Mouse (Mus musculus) megakaryocyte, embryonic 14.5 days (primary cell): ENCODE measurements at regions not wholly inside any gene's neighbourhood (a gene's known extent, or its start where the extent isn't known, plus 50 kb on each side); places are given as distances from the start of the nearest gene placed in this dataset.

ENCODE experiments used
- H3K27me3 ChIP-seq: replicated peaks from 2 replicates; pipeline ENCODE3; 2012; ENCODE audit warnings: inconsistent platforms
- H3K36me3 ChIP-seq: replicated peaks from 2 replicates; pipeline ENCODE3; 2012; ENCODE audit warnings: low read length, inconsistent platforms, mixed read lengths
- H3K4me1 ChIP-seq: 2 replicates; pipeline ENCODE4 v1.6.1; 2012; ENCODE audit warnings: inconsistent platforms
- H3K4me3 ChIP-seq: replicated peaks from 2 replicates; pipeline ENCODE3; 2012; ENCODE audit warnings: moderate library complexity, mild to moderate bottlenecking, inconsistent platforms
- H3K9me3 ChIP-seq: 2 replicates; pipeline ENCODE4 v1.6.1; 2012; ENCODE audit warnings: inconsistent platforms
- FLI1 ChIP-seq: IDR thresholded peaks from 2 replicates; pipeline ENCODE4 v1.6.1; 2012; ENCODE audit warnings: low read length, inconsistent platforms, mixed read lengths
- GATA1 ChIP-seq: IDR thresholded peaks from 3 replicates; pipeline ENCODE4 v1.6.1; 2012; ENCODE audit warnings: mixed read lengths, low read length, inconsistent platforms, borderline replicate concordance

DNA sequence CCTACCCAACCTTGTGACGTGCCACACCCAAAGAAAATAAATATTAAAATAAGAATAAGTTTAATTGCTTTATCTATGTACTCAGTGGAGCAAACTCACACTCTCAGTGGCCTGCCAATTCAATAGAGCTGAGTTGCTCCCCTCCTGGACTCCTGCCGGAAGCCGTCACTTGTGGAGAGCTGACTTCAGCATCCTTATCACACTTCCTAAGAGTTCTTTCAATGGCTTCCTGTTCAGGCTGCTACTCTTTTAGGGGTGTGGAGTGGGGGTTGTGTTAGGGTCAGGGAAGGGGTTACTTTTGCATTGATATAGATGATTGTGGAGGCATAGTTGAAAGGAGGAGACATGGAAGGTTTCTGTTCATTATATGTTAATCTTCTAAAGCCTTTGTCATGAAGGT lies 147.7 kb downstream of the Dusp6 start:
- no peak for TF ChIP-seq FLI1
- TF ChIP-seq GATA1, result no peak
- Histone ChIP-seq H3K9me3 (peaks cover 7% of the 10 kb centered on the region; the same call in 1 of the 2 replicates), H3K4me3 (no peak overlapping the region), H3K4me1 (peaks cover 37% of the 10 kb centered on the region), H3K36me3 (no peaks in the 10 kb centered on the region), H3K27me3 (no peaks in the 10 kb centered on the region)

DNA sequence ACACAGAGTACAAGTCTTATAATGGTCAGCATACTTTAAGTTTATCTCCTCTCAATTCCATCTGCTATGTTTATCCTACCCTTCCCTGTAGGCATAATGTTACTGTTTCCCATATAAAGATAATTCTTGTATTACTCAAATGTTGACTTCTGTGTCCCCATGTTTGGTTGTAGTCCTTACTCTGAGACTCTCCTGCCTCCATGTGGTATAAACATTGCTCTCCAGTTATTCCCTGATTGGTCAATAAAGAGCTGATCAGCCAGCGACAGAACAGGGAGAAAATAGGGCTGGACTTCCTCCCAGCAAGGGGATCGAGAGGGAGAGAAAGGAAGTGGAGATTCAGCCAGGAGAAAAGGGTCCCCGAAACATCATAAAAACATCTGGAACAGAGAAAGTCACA lies 150.4 kb downstream of the Dusp6 start:
- H3K4me3 ChIP-seq, result no peak overlapping the region
- H3K36me3 ChIP-seq, result no peaks in the 10 kb centered on the region
- no peaks in the 10 kb centered on the region for H3K27me3 ChIP-seq
- no peak for TF ChIP-seq GATA1
- no peak for TF ChIP-seq FLI1
- H3K9me3 ChIP-seq, result peaks cover 7% of the 10 kb centered on the region; the same call in 1 of the 2 replicates
- peaks cover 41% of the 10 kb centered on the region for H3K4me1 ChIP-seq

DNA sequence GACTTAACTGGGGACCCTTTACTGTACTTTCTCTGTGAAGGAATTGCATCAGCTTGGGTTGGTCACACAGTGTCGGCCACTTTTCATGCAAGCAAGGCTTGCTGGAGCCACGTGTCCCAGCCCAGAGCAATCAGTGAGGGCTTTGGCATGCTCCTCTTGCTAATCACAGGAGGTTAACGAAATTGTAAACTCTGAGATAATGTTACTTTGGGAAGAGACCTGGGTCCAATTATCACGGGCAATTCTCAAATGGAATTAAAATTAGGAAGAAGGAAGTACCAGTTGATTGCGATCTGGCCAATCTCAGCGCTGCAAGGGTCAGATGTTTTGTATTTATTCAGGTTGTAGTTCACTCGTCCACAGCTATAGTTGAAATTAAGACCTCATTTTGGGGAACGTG lies 153.2 kb downstream of the Dusp6 start:
- H3K4me3 ChIP-seq, result no peak overlapping the region
- TF ChIP-seq FLI1 (no peak), GATA1 (no peak)

DNA sequence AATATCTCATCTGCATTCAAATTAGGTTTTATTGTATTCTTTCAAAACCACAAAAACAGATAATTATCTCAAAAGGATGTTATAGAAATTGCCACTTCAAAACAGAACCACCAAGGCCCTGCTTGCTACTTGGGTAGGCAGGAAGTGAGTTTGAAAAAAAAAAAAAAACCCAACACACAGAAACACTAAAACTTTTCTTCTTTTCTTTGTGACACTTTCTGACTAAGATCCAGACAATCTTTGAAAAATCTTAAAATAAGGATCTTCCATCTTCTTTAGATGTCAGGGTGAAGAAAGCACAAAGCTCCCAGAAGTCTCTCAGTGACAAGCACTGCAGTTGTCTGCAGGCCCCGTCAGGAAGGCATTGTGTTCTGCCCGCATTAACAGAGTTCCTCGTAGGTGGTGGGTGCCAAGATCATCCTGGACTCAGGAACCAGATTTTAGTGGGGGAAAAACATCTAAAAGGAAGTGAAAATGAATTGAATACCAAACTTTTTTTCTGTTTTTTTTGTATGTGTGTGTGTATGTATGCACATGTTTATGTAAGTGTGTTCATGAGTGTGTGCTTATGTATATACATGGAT lies 154.0 kb downstream of the Dusp6 start:
- no peak for TF ChIP-seq FLI1
- no peak for TF ChIP-seq GATA1
- no peak overlapping the region for H3K4me3 ChIP-seq
- no peaks in the 10 kb centered on the region for H3K9me3 ChIP-seq
- no peaks in the 10 kb centered on the region for H3K36me3 ChIP-seq
- H3K27me3 ChIP-seq, result no peaks in the 10 kb centered on the region
- peaks cover 28% of the 10 kb centered on the region for H3K4me1 ChIP-seq

More for the DNA sequence above, 153.2 kb downstream of the Dusp6 start:
- Histone ChIP-seq H3K4me1 (peaks cover 35% of the 10 kb centered on the region), H3K27me3 (no peaks in the 10 kb centered on the region), H3K36me3 (no peaks in the 10 kb centered on the region), H3K9me3 (no peaks in the 10 kb centered on the region)

DNA sequence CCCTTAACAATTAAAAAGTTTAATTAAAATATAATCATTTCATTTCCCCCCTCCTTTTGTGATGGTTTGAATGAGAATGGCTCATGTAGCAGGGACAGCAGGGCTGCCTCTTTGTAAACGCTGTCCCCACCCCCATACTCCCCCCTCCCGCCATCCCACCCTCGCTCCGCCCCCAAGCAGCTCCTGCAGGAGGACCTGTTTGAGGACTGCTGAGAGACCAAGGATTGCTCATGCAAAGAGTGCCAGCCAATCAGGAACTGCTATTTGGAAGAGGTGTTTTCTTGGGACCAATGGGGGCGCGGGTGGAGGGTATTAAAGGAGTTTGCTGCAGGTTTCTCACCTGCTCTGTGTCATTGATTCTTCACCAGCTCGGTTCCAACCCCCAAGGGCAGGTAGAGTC lies 154.6 kb downstream of the Dusp6 start:
- Histone ChIP-seq H3K4me3 (no peak overlapping the region), H3K36me3 (no peaks in the 10 kb centered on the region)
- no peak for TF ChIP-seq GATA1
- TF ChIP-seq FLI1, result no peak

DNA sequence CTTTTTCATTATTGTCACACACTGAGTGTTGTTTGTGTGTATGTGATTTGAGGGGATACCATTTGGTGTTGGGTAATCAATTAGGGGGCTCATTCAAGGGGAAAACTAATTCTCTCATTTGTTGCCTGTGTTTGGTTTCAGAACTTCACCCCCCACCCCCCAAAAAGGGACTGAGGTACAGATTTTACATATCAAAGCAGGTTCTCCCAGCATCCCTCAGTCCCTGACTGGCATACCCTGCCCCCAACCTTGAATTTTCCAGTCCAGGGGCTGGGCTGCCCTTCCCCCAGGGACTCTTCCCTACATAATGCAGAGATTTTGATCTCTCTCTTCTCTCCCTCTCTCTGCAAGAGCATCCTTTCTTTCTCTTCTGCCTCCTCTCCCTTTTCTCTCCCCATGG lies 155.5 kb downstream of the Dusp6 start:
- Histone ChIP-seq H3K9me3 (0 out of 2 replicates have a peak, but pooled peaks cover 3% of the 10 kb centered on the region), H3K4me3 (no peak overlapping the region)
- TF ChIP-seq GATA1 (no peak), FLI1 (no peak)

More for the DNA sequence above, 154.6 kb downstream of the Dusp6 start:
- Histone ChIP-seq H3K27me3 (no peaks in the 10 kb centered on the region), H3K9me3 (0 out of 2 replicates have a peak, but pooled peaks cover 3% of the 10 kb centered on the region), H3K4me1 (peaks cover 24% of the 10 kb centered on the region)

DNA sequence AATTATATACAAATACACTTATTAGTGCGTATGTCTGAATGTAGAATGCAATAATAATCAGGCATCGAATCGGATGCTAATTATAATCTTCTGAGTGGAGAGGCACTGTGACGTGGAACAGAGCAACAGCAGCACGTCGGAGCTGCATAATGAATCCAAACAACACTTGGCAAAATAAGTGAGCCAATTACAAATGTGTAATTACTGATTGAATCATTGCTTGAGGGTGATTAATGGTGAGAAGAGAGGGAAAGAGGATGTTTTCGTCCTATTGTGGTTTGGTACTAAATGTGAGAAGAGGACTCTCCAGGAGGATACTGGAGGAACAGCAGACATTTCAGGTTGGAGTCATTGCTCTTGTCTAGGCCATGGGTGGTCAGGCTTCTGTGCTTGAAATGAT lies 156.5 kb downstream of the Dusp6 start:
- Histone ChIP-seq H3K27me3 (no peaks in the 10 kb centered on the region), H3K36me3 (no peaks in the 10 kb centered on the region), H3K4me1 (peaks cover 15% of the 10 kb centered on the region), H3K4me3 (no peak overlapping the region), H3K9me3 (0 out of 2 replicates have a peak, but pooled peaks cover 3% of the 10 kb centered on the region)
- TF ChIP-seq FLI1 (no peak), GATA1 (no peak)

More for the DNA sequence above, 155.5 kb downstream of the Dusp6 start:
- Histone ChIP-seq H3K36me3 (no peaks in the 10 kb centered on the region), H3K4me1 (peaks cover 16% of the 10 kb centered on the region), H3K27me3 (no peaks in the 10 kb centered on the region)

DNA sequence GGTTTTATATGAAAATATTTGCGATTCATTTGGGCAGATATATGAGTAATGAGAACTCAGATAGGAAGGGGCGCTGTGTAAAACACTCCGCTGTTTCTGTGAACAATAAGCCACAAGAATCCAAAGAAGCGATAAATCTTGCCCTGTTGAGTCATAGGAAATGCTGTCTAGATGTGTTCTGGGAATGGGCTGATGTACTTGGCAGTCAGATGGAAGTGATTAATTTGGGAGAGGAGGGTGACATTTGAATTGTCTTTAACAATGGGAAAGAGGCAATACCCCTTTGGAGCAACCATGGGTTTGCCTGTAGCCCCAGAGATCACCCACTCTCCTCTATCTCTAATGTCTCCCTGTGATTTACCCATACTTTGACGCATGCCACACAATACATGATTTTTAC lies 160.4 kb downstream of the Dusp6 start:
- Histone ChIP-seq H3K36me3 (no peaks in the 10 kb centered on the region), H3K4me1 (peaks cover 6% of the 10 kb centered on the region), H3K9me3 (0 out of 2 replicates have a peak, but pooled peaks cover 3% of the 10 kb centered on the region), H3K4me3 (no peak overlapping the region), H3K27me3 (no peaks in the 10 kb centered on the region)
- TF ChIP-seq GATA1 (no peak), FLI1 (no peak)

DNA sequence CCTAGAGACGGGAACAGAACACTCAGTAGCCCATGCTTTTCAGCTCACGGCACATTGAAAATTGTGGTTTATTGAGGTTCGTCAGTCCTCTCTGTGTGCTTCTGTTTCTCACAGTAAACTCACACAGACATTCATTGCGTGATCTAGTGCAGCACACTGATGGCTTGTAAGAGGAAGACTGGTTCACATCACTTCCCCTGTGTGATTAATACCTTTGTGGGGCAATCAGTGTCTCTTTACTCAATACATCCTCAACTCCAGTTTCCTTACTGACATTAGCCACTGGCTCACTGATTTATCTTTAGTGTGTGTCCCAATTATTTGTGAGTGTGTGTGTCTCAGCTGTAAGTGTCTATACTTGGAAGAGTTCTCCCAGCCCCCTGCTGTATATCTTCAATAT lies 162.2 kb downstream of the Dusp6 start:
- Histone ChIP-seq H3K27me3 (no peaks in the 10 kb centered on the region), H3K4me3 (no peak overlapping the region), H3K4me1 (peaks cover 4% of the 10 kb centered on the region; the same call in 1 of the 2 replicates), H3K9me3 (0 out of 2 replicates have a peak, but pooled peaks cover 3% of the 10 kb centered on the region), H3K36me3 (no peaks in the 10 kb centered on the region)
- no peak for TF ChIP-seq FLI1
- no peak for TF ChIP-seq GATA1

DNA sequence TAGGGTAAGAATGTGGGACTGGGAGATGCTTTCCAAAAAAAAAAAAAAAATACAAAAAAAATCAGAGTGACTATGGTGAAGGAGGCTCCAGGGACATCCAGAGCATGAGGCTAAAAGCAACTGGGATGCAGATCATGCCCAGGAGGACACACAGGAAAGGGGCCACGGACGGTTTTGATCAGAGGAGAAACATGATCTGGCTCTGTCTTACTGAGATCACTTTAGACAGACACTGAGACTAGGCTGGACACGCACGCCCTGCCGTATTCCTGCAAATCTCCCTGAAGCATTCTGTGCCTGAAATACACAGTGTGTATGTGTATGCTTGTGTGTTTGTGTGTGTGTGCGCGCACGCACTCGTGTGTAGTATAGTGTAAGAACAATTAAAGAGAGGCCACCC lies 167.1 kb downstream of the Dusp6 start:
- no peaks in the 10 kb centered on the region for H3K9me3 ChIP-seq
- no peak overlapping the region for H3K4me3 ChIP-seq
- TF ChIP-seq GATA1, result no peak
- TF ChIP-seq FLI1, result no peak
- no peaks in the 10 kb centered on the region for H3K36me3 ChIP-seq
- H3K27me3 ChIP-seq, result no peaks in the 10 kb centered on the region
- peaks cover 26% of the 10 kb centered on the region for H3K4me1 ChIP-seq
